Mouse (Mus musculus): ENCODE results near the gene Polr2h.

Gene Polr2h

DNA sequence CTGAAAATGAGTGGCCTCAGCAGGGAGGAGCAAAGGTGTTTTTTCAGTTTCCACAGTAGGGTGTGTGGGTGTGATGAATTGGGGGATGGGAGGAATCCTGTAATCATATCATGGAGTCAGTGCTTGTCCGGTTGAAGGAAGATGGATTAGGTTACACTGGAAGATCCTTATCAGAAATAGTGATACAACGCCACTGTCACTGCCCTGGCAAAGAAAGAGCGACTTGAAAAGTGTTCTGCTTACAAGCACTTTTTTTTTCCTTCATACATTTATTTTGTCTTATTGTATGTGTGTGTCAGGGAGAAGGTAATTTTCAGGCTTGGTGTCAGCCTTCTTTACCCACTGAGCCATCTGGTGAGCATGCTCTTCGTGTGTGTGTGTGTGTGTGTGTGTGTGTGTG is 5.3 kb downstream of the Polr2h start:
- DNase-seq (ENCODE audit: inconsistent ontology term): no peak

DNA sequence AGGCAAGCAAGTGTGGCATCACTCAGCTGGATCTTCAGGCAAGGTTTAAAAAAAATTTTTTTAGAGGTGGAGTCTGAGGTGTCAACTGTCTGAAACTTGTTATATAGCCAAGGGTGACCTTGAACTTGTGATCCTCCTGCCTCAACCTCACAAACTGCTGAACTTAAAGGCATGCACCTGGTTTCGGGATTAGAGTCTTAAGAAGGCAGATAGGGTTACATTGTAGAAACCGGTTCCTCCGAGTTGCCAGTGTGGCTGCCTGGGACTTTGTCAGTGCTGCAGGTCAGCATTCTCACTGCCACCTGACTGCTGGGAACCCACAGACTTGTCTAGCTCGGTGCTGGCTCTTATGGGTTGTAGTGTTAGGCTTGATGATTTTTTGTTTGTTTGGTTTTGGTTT is 5.8 kb downstream of the Polr2h start:
- DNase-seq (ENCODE audit: inconsistent ontology term): no peak

GRCm38 (mm10) chr16:20724338-20724748 is 6.9 kb downstream of the Polr2h start:
- peak; percentile 51 for DNase-seq (ENCODE audit: inconsistent ontology term)

DNA sequence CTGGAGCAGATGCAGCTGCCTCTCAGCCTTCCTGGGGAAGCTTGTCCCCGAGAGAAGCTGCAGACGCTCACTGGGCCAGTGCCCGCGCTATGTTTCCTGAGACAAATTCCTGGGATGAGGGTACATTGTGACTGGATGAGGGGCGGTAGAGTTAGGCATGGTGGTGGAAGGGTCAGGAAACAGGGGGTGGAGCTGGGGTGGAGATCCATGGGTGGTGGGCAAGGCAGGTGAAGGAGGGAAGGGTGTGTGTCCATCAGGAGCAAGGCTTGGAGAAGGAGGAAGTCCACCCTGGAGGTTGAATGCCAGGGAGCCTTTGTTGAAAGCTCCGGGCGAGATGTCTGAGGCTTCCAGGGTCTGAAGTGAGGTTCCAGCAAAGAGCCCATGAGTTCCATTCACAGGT is 7.9 kb downstream of the Polr2h start:
- DNase-seq (ENCODE audit: inconsistent ontology term): no peak

GRCm38 (mm10) chr16:20725750-20726149 is 8.3 kb downstream of the Polr2h start:
- DNase-seq (ENCODE audit: inconsistent ontology term): no peak

DNA sequence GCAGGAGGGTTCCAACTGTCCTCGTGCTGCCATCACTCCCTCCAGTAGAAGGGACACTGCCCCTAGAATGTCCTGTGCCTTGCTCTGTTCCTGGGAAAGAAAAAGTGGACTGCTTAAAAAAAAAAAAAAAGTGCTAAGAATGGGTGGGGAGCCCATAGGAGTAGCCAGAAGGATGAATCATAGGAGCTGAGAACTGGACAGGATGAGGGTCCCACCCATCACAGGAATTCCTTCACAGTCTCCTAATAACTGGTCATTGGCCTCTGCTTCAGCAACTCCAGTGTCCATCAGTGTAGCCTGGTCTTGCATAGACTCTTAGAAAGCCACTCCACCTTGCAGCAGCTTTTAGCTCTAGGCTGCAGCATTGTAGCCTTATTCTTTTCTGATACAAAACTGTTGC is 8.9 kb downstream of the Polr2h start:
- peak; percentile 47 for DNase-seq (ENCODE audit: inconsistent ontology term)

- no peak for DNase-seq (ENCODE audit: inconsistent ontology term)
Observed at GRCm38 (mm10) chr16:20730293-20730711, 12.8 kb downstream of the Polr2h start.

GRCm38 (mm10) chr16:20731688-20732087 is 14.2 kb downstream of the Polr2h start:
- DNase-seq (ENCODE audit: inconsistent ontology term): no peak

GRCm38 (mm10) chr16:20732251-20732924 is 14.9 kb downstream of the Polr2h start:
- no peak for DNase-seq (ENCODE audit: inconsistent ontology term)

GRCm38 (mm10) chr16:20732925-20733730 is 15.7 kb downstream of the Polr2h start, which contains the start of gene Chrd:
Gene Chrd, plus strand, starts transcription at chr16:20733127.
- DNase-seq (ENCODE audit: inconsistent ontology term): peak; percentile 80

DNA sequence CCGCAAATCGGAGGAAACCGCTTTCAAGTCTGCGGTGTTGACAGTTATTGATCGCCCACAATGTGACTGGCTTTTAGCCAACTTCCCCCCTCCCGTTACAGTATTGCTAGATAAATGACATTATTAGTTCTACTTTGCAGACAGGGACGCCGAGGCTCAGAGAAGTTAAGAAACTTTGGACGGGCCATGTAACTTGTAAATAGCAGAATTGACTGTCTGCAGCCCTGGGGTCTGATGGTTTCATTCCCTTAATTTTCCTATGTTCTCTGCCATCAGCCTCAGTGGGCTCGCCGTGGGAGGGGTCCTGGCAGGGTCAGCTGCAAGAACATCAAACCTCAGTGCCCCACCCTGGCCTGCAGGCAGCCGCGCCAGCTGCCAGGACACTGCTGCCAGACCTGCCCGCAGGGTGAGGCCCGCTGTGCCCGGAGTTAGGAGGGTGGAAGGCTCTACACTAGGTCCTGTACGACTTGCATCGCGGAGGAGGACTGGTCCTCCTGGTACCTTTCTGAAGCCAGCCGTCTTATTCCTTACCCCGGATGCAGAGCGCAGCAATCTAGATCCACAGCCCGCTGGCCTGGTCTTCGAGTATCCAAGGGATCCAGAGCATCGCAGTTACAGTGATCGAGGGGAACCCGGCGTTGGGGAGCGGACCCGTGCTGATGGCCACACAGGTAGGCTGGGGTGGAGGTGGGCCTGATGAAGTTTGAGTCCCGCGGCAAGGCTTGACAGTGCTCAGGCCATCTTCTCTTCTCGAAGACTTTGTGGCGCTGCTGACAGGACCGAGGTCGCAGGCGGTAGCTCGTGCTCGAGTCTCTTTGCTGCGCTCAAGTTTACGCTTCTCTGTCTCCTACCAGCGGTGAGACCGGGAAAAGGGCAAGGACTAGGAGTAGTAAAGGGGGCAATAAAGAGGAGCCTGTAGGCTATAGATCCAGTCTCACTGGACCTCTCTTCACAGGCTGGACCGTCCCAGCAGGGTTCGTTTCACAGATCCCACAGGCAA is 16.6 kb downstream of the Polr2h start, which contains the start of gene Thpo:
TSS of gene Thpo (minus strand) at position 781 of the 1,000 bp plus-strand sequence.
- no peak for DNase-seq (ENCODE audit: inconsistent ontology term)

GRCm38 (mm10) chr16:20735651-20736050 is 18.2 kb downstream of the Polr2h start:
- no peak for DNase-seq (ENCODE audit: inconsistent ontology term)

GRCm38 (mm10) chr16:20736168-20736567 is 18.7 kb downstream of the Polr2h start:
- DNase-seq (ENCODE audit: inconsistent ontology term): no peak

DNA sequence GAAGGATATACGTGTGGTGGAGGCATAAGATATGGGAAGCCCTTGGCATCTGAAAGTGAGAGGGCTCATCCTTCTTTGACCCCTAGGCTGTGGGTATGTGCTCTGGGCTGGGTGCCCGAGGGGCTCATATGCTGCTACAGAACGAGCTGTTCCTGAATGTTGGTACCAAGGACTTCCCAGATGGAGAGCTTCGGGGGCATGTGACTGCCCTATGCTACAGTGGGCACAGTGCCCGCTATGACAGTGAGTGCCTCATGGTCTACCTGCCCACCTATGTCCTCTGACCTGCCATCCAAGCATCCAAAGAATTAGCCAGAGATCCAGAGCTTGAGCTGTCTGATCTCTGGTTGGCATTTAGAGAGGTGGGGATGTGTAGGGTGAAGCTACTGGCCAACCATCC is 19.4 kb downstream of the Polr2h start:
- DNase-seq (ENCODE audit: inconsistent ontology term): no peak

DNA sequence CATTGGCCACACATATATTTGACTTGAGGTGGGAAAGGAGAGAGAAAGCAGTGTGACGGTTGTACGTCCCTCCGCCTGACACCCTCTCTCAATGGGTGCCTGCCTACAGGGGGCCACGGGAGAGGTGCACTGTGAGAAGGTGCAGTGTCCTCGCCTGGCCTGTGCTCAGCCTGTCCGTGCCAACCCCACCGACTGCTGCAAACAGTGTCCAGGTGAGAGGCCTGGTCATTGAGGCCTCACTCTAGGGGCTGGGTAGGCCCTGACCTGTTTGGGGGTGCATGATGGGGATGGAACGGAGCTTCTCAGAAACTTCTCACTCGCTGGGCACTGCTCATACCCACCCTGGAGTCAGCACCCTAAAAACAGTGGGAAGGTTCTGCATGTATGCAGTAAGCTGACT is 22.4 kb downstream of the Polr2h start:
- no peak for DNase-seq (ENCODE audit: inconsistent ontology term)

DNA sequence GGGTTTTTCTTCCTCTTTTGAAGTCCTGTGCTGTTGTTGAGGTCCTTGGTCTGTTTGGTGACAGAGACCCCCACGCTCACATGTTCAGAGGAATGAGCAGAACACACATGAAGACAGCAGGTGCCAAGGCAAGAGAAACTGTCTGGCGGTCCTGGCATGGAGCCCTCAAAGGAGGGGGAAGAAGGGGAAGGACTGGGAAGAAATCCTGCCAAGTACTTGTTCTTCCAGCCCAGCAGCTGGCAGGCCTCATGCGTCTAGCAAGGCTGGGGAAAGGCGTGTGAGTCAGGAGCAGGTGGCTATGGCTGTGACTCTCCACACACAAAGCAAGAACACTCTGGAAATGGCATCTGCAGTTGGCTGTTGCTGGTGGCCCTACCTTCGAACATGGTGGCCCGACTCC is 29.2 kb downstream of the Polr2h start:
- peak; percentile 55 for DNase-seq (ENCODE audit: inconsistent ontology term)

DNA sequence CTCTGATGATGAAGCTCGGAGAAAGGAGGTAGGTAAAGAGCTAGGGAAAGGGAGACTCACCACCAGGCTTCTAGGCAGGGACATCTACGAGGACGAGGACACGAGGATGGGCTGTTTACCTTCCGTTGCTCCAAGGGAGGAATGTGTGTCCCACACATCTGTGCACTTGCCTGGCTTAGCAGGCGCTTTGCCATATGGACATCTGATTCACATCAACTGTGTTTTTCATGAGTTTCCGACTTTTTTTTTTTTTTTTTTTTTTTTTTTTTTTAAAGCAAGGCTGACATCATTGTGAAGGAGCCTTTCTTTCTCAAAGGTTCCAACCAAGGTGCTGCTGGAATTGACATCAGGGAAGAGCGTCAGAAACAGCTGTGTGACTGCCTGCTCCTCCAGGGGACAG is 33.1 kb downstream of the Polr2h start:
- no peak for DNase-seq (ENCODE audit: inconsistent ontology term)

- no peak for DNase-seq (ENCODE audit: inconsistent ontology term)
Observed at GRCm38 (mm10) chr16:20756052-20756451, 38.6 kb downstream of the Polr2h start.

DNA sequence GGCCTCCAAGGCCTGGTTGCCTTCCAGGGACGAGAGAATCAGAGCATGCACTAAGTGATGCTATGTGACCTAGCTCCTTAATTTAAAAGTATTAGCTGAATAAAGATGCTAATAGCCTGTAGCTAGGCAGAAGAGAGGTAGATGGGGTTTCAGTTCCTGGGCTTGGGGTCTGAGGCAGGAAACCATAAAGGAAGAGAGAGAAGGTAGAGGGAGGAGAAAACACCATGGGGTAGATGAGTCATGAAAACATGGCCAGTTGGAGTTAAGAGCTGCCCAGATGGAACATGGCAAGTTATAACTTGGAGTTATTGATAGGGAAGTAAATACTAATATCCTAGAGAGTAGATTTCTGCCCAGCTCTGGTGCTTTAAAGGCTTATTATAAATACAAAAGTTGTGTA is 39.9 kb downstream of the Polr2h start:
- DNase-seq (ENCODE audit: inconsistent ontology term): no peak

DNA sequence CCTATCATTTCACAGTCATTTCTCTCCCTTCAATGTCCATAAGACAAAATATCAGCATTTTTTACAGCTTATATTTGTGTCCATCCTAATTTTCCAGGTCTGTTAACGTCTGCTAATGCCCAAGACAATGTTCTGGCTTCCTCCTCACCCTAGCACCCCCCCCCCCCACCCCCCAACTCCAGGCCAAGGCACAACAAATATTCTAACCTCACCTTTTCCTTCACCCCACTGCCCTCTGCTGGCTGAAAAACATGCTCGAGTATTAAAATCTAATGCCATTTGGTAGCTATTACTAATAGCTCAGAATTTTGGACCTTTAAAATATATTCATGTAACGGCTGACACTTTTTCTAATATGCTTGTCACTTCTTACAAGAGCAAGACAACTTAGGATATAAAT is 44.2 kb downstream of the Polr2h start:
- peak; percentile 27 for DNase-seq (ENCODE audit: inconsistent ontology term)

DNA sequence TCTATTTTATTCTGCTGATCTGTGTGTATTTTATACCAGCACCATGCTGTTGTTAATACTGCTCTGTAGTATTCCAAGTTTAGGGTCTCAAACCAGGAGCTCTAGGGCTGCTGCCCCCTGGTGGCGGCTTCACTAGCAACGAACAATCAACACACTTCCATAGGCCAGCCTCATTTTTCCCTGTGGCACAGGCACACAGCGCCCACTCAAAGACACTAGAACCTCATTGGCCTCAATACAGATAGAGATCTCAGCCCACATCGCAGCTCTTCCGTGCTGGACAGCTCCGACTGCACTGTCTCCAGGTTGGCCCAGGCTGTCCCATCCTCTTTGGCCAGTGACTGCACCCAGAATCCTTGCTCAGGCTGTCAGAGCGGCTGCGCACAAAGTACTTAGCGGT is 47.8 kb downstream of the Polr2h start:
- DNase-seq (ENCODE audit: inconsistent ontology term): peak; percentile 14
